Mouse (Mus musculus): ENCODE results near the gene Vwa8.

- TF ChIP-seq CTCF (IDR thresholded peaks at IDR 0.05; ENCODE audit: extremely low read depth, insufficient read length, insufficient replicate concordance, low read depth, low read length), result no peak
- TF ChIP-seq POLR2A (IDR thresholded peaks at IDR 0.05; ENCODE audit: low read depth, low read length), result no peak
Measured at GRCm38 (mm10) chr14:78803924-78804323, 44.9 kb upstream of the Vwa8 start.

All from small intestine, adult 2 months (tissue).